Mouse (Mus musculus) cerebellum, adult 2 months (tissue): ENCODE results near the gene Ugt1a7c.

Experiments
- CTCF ChIP-seq: fragments of 200-500 bp; IDR thresholded peaks from 2 replicates; pipeline ENCODE4 v1.5.1; 2011; ENCODE audit warnings: low read depth, mild to moderate bottlenecking, control low read depth, low read length, moderate library complexity, borderline replicate concordance; ENCODE audit not compliant: insufficient read depth
- POLR2A ChIP-seq: fragments of 200-500 bp; IDR thresholded peaks from 2 replicates; pipeline ENCODE4 v1.6.1; 2011; ENCODE audit warnings: low read length, control low read depth, borderline replicate concordance; ENCODE audit not compliant: insufficient read depth

GRCm38 (mm10) chr1:88218591-88218990 is 123.7 kb downstream of the Ugt1a7c start:
- TF ChIP-seq CTCF (no peak), POLR2A (no peak)
